Mouse (Mus musculus) CD4-positive naive resting alpha-beta T cell, adult 57 days (primary cell): ENCODE results near the gene Fam102b. TPM values are rescaled to one million over a fixed set of nuclear protein-coding genes. Genes with fewer than 3 reads are reported as not detected.

ENCODE experiments used
- total RNA-seq: library from RNA; stranded (reverse); gene quantifications from one replicate; pipeline ENCODE4 v1.2.4, GENCODE M21; 2023

The Fam102b gene
- total RNA-seq = 10.2 TPM

DNA sequence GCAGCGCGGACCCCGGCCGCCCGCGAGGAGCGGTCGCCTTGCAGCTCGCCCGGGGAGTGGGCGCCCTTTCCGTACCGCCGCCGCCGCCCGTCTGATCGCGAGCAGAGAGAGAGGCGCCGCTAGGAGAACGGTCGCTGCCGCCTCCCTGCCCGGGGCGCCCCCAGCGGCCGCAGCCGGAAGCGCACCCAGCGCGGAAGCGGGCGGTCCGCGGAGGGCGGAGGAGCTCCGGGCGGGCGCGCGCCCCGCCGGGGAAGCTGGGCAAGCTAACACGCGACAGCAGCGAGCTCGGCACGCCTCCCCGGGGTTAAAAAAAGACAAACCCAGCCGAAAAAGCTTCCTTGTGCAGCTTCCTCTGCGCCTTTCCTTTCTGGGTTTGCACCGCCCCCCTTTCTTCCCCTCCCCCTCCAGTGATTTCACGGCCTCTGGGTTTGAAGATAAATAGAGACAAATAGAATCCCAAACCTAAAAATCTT, at the start of gene Fam102b:
Gene Fam102b, minus strand, starts transcription at position 93 of the 473 bp plus-strand sequence.

GRCm38 (mm10) chr3:108940001-108940633, 87.3 kb downstream of the Fam102b start, which contains the start of gene Gm9857:
Gene Gm9857 (minus strand): TSS chr3:108940445.

GRCm38 (mm10) chr3:108939573-108939972, 87.8 kb downstream of the Fam102b start, which contains the start of gene Henmt1:
Gene Henmt1 (plus strand): TSS chr3:108939873.

Other genes with a start within 250 kb of the Fam102b start
- gene Stxbp3, start 187.1 kb downstream of the Fam102b start, total RNA-seq = 79.2 TPM
- not detected for gene Fndc7, start 137.6 kb downstream of the Fam102b start, total RNA-seq
- gene Prpf38b, start 115.9 kb downstream of the Fam102b start, total RNA-seq = 244 TPM
- 1.3 TPM for gene Henmt1, start 87.7 kb downstream of the Fam102b start, total RNA-seq
- not detected for gene Gm9857, start 87.2 kb downstream of the Fam102b start, total RNA-seq
- gene Slc25a54, start 52.9 kb upstream of the Fam102b start, total RNA-seq = not detected
- gene Slc25a24, start 95.5 kb upstream of the Fam102b start, total RNA-seq = 8.6 TPM